Mouse (Mus musculus) G1E (cell line): ENCODE results near the gene Baiap2.

Experiments used
- CTCF ChIP-seq: IDR thresholded peaks from 2 replicates; pipeline ENCODE4 v1.5.1; 2012; ENCODE audit warnings: low read depth, low read length, inconsistent platforms, mixed read lengths
- GATA1 ChIP-seq: IDR thresholded peaks from 2 replicates; pipeline ENCODE4 v1.6.1; 2012; ENCODE audit warnings: borderline replicate concordance, low read length, inconsistent platforms, mixed read lengths

DNA sequence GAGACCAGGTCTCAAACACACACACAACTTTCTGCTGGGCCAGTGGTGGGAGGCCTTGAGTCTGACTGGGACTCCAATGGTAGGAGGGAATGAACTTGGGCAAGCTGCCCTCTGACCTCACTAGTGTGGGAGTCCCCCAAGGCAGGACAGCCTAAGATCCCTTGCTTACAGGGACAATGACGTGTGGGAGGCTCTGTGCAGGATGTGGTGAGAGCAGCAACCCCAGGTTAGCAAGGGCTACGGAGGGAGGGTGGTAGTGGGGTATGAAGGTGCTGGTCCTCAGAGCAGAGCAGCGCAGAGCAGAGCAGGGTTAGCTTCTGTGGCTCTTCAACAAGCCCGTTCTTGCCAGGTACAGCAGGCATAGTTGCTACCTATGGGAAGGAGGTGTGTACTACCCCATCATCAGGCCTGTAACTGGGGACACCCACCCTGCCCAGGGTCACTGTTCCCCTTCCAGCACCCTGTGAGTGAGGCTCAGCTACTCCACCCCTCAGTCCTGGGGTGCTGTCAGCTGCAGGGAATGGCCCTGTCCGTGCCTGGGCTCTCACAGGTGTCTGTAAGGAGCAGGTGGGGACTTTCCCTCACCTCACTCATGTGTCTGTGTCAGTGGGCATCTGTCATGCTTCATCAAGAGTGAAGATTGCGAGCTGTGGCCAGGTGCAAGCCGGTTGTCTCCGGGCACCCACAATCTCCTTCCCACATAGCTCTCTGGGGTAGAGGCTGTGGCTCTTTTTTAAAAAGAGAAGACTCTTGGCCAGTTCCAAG lies 8.6 kb upstream of the Baiap2 start:
- TF ChIP-seq CTCF (no peak), GATA1 (no peak)
